Mouse (Mus musculus): ENCODE results near the gene Trmt1. TPM values are rescaled to one million over a fixed set of nuclear protein-coding genes. Genes with fewer than 3 reads are reported as not detected.
A peak's percentile ranks its signal among the peaks of the same experiment; 100 is the strongest.

Gene Trmt1
- polyA plus RNA-seq, 1 experiment from 2014 or later, result 45.6 TPM

- Histone ChIP-seq H3K27ac (ENCODE audit: low read depth, low read length) (no peak overlapping the region), H3K9me3 (ENCODE audit: control insufficient read depth, low read length) (no peaks in the 10 kb centered on the region), H3K9ac (ENCODE audit: low read length) (0 out of 2 replicates have a peak overlapping the region, but pooled peaks have one; percentile 22), H3K4me2 (no peak overlapping the region), H3K36me3 (ENCODE audit: control insufficient read depth, insufficient read depth, low read length) (no peaks in the 10 kb centered on the region), H3K4me1 (ENCODE audit: control insufficient read depth, insufficient read depth, low read length) (peaks cover 41% of the 10 kb centered on the region), H3K27me3 (ENCODE audit: control insufficient read depth, insufficient read depth, low read length) (peaks cover 99% of the 10 kb centered on the region), H3K4me3 (ENCODE audit: low read depth, low read length) (no peak overlapping the region)
- under 1% methylated on average over 16 of the region's 17 CpGs for WGBS
- peak; percentile 31; the same call in 1 of the 2 replicates for ATAC-seq (ENCODE audit: low FRiP score)
- DNase-seq (ENCODE audit: low spot score, missing footprints), result peak; percentile 93
Measured at GRCm38 (mm10) chr8:84745032-84745925, 59.2 kb downstream of the Trmt1 start.

Other genes starting within 250 kb of the Trmt1 start
- 49.9 and 52.9 TPM in 2 replicates for gene Ier2, start 23.5 kb upstream of the Trmt1 start, polyA plus RNA-seq (2014; fragmentation: Nextera tagmentation; extraction: Ambion mirVana)
- 18.6 and 21.4 TPM in 2 replicates for gene Nacc1, start 1.6 kb downstream of the Trmt1 start, polyA plus RNA-seq (2014; fragmentation: Nextera tagmentation; extraction: Ambion mirVana)
- gene Lyl1, start 15.2 kb downstream of the Trmt1 start, polyA plus RNA-seq (2014; fragmentation: Nextera tagmentation; extraction: Ambion mirVana), result 5.1 and 6.5 TPM in 2 replicates
- 1.6 and 1.9 TPM in 2 replicates for gene G430095P16Rik, start 36.7 kb downstream of the Trmt1 start, polyA plus RNA-seq (2014; fragmentation: Nextera tagmentation; extraction: Ambion mirVana)
- 2.2 and 2.5 TPM in 2 replicates for gene Nfix, start 114.0 kb downstream of the Trmt1 start, polyA plus RNA-seq (2014; fragmentation: Nextera tagmentation; extraction: Ambion mirVana)
- gene Dand5, start 136.5 kb downstream of the Trmt1 start, polyA plus RNA-seq (2014; fragmentation: Nextera tagmentation; extraction: Ambion mirVana), result 3.9 and 4.6 TPM in 2 replicates
- gene Gadd45gip1, start 145.2 kb downstream of the Trmt1 start, polyA plus RNA-seq (2014; fragmentation: Nextera tagmentation; extraction: Ambion mirVana), result 37.3 and 37.8 TPM in 2 replicates
- gene Rad23a, start 154.4 kb downstream of the Trmt1 start, polyA plus RNA-seq (2014; fragmentation: Nextera tagmentation; extraction: Ambion mirVana), result 87.7 and 100 TPM in 2 replicates
- gene Calr, start 160.6 kb downstream of the Trmt1 start, polyA plus RNA-seq (2014; fragmentation: Nextera tagmentation; extraction: Ambion mirVana), result 708 and 747 TPM in 2 replicates
- gene Farsa, start 170.7 kb downstream of the Trmt1 start, polyA plus RNA-seq (2014; fragmentation: Nextera tagmentation; extraction: Ambion mirVana), result 77.4 and 84.4 TPM in 2 replicates
- gene Syce2, start 185.8 kb downstream of the Trmt1 start, polyA plus RNA-seq (2014; fragmentation: Nextera tagmentation; extraction: Ambion mirVana), result 53.2 and 58.8 TPM in 2 replicates
- 24.6 and 31.8 TPM in 2 replicates for gene Gcdh, start 207.6 kb downstream of the Trmt1 start, polyA plus RNA-seq (2014; fragmentation: Nextera tagmentation; extraction: Ambion mirVana)
- gene Klf1, start 215.6 kb downstream of the Trmt1 start, polyA plus RNA-seq (2014; fragmentation: Nextera tagmentation; extraction: Ambion mirVana), result 13.7 and 14.4 TPM in 2 replicates
- 4.3 and 4.6 TPM in 2 replicates for gene Dnase2a, start 222.3 kb downstream of the Trmt1 start, polyA plus RNA-seq (2014; fragmentation: Nextera tagmentation; extraction: Ambion mirVana)